ENCODE assay signal across 8 mouse cellular contexts in the genomic region with DNA sequence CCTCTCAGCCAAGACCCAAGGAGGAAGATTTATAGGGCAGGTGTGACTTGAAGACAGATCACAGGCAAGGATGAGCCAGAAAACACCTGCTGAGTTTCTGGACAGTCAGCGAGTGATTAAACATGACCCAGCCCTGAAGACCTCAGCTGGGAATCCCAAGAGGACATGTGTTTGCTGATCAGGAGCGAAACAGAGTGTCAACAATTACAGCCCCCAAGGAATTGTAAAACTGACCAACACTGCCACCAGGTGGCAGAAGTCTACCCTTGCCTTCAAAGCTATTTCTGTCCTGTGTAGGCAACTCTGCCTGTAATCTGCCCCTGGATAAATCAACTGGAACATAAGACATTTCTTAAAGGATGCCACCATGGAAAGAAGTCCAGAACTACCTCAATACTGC. TPM values are rescaled to one million over a fixed set of nuclear protein-coding genes. Genes with fewer than 3 reads are reported as not detected.
A peak's percentile ranks its signal among the peaks of the same experiment; 100 is the strongest.
DNase-seq lines count a peak whose midpoint lies in the region; ATAC-seq lines count a peak whose summit lies in the region.
"Had no signal": no experiment of that assay in that cellular context is flagged by ENCODE, and none has a peak within 500 bp of the region (broad histone marks: within the 10 kb centered on the region; RNA-seq: fewer than 3 reads in every experiment).

No protein-coding gene starts in this region.

- WGBS in embryonic facial prominence, embryonic 15.5 days, result 7% methylated on average over 2 of the region's 2 CpGs
- 0% methylated on average over 2 of the region's 2 CpGs for WGBS in large intestine, adult 2 months

- ATAC-seq in embryonic facial prominence, embryonic 15.5 days (ENCODE audit: insufficient number of reproducible peaks, low FRiP score, low TSS enrichment, low read depth), result peak; percentile 44; the same call in 1 of the 2 replicates

- intact Hi-C loops in heart, postnatal 36 days (cut with DNase I), result loop anchor here (1.0 to 5.0 kb wide), 5 partner anchors 66 to 817 kb away; a partner anchor contains a TSS

- H3K36me3 ChIP-seq in embryonic facial prominence, embryonic 15.5 days, result no peaks in the 10 kb centered on the region
- H3K36me3 ChIP-seq: limb, embryonic 12.5 days had no signal

- H3K27me3 ChIP-seq in embryonic facial prominence, embryonic 15.5 days, result no peaks in the 10 kb centered on the region

- no peak overlapping the region for H3K4me3 ChIP-seq in embryonic facial prominence, embryonic 15.5 days (replicated peaks)
- H3K4me3 ChIP-seq: limb, embryonic 12.5 days had no signal

- no peak overlapping the region for H3K4me2 ChIP-seq in embryonic facial prominence, embryonic 15.5 days (replicated peaks)
- H3K4me2 ChIP-seq: limb, embryonic 12.5 days had no signal

- peak; percentile 82 for DNase-seq in ES-CJ7 (ENCODE audit: low read depth, low spot score)
- peak; percentile 70 for DNase-seq in adrenal gland, postnatal 14 days
- peak; percentile 67 to 72 for DNase-seq in heart, postnatal 36 days
- DNase-seq in large intestine, adult 2 months (ENCODE audit: low read depth, low spot score), result peak; percentile 50
- peak; percentile 74 for DNase-seq in lung, postnatal 14 days
- DNase-seq in retina, postnatal 7 days (ENCODE audit: low read depth, low spot score), result peak; percentile 69

- no peak overlapping the region for H3K9ac ChIP-seq in embryonic facial prominence, embryonic 15.5 days
- H3K9ac ChIP-seq: limb, embryonic 12.5 days had no signal

- no peak overlapping the region for H3K27ac ChIP-seq in embryonic facial prominence, embryonic 15.5 days (replicated peaks)
- H3K27ac ChIP-seq: limb, embryonic 12.5 days had no signal

- H3K4me1 ChIP-seq in embryonic facial prominence, embryonic 15.5 days, result no peaks in the 10 kb centered on the region
- H3K4me1 ChIP-seq: limb, embryonic 12.5 days had no signal

- no peaks in the 10 kb centered on the region for H3K9me3 ChIP-seq in embryonic facial prominence, embryonic 15.5 days (replicated peaks)
- H3K9me3 ChIP-seq: limb, embryonic 12.5 days had no signal

RNA-seq across cellular contexts. Expression of a gene that starts 6.6 kb away (rescaled TPM):
- 75.7 and 93.0 TPM in 2 replicates for total RNA-seq in adrenal gland, postnatal 14 days (2021)
- 6.7 and 8.0 TPM in 2 replicates for polyA plus RNA-seq in embryonic facial prominence, embryonic 15.5 days (2015; fragmentation: Nextera tagmentation; extraction: Ambion mirVana)
- total RNA-seq in heart, postnatal 36 days (2021), result 100 to 1,000 TPM; 257 to 310 TPM
- polyA plus RNA-seq in large intestine, adult 2 months (2012; rRNA removed), result 51.6 and 67.6 TPM in 2 replicates

RNA-seq across cellular contexts. Expression of a gene that starts 14.3 kb away (rescaled TPM):
- total RNA-seq in adrenal gland, postnatal 14 days (2021), result not detected in 2 replicates
- 0.05 TPM in 1 of 2 replicates, not detected in the other for polyA plus RNA-seq in embryonic facial prominence, embryonic 15.5 days (2015; fragmentation: Nextera tagmentation; extraction: Ambion mirVana)
- total RNA-seq in heart, postnatal 36 days (2021), result not detected
- polyA plus RNA-seq in large intestine, adult 2 months (2012; rRNA removed), result not detected in 2 replicates
- polyA plus RNA-seq: limb, embryonic 12.5 days had no signal
